Mouse (Mus musculus): ENCODE measurements around the gene Atp6v0c. TPM values are rescaled to one million over a fixed set of nuclear protein-coding genes. Genes with fewer than 3 reads are reported as not detected.

Atp6v0c gene
- polyA plus RNA-seq, 1 experiment: 948 TPM

DNA sequence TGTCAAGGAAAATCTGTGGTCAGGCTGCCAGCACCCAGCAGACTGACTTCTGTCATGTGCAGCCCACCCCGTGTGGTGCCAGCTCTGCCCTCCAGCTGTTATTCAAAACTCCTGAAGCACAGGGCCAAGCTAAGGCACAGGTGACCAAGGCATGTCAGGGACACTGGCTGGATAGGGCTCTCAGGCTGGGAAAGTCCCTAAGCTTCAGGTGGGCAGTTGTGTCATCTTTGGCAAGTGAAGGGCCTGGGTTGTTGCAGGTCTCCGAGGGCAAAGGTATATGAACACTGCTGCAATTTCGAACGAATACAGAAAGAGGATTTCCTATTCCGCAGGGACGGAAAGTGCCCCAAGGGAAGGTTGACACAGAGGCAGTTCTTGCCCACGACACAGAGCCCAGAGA lies 35.3 kb upstream of the Atp6v0c start:
- WGBS: 12% methylated on average over 7 of the region's 7 CpGs
- TF ChIP-seq POLR2A (IDR thresholded peaks at IDR 0.05; ENCODE audit: low read depth, low read length) (no peak), CTCF (IDR thresholded peaks at IDR 0.05; ENCODE audit: extremely low read depth, insufficient read length, insufficient replicate concordance, low read depth, low read length) (no peak)
- peak overlapping the region; percentile 76 for H3K4me3 ChIP-seq (ENCODE audit: low read depth, low read length)
- H3K36me3 ChIP-seq (ENCODE audit: control insufficient read depth, insufficient read depth, low read length): no peaks in the 10 kb centered on the region
- peak overlapping the region; percentile 94 for H3K27ac ChIP-seq (ENCODE audit: insufficient read depth, low read depth, low read length)
- H3K27me3 ChIP-seq (ENCODE audit: control insufficient read depth, insufficient read depth, low read length): peaks cover 23% of the 10 kb centered on the region
- H3K4me1 ChIP-seq (ENCODE audit: control insufficient read depth, insufficient read depth, insufficient read length, low read length): peaks cover 52% of the 10 kb centered on the region

- H3K36me3 ChIP-seq (ENCODE audit: control insufficient read depth, insufficient read depth, low read length): no peaks in the 10 kb centered on the region
- H3K4me1 ChIP-seq (ENCODE audit: control insufficient read depth, insufficient read depth, insufficient read length, low read length): peaks cover 54% of the 10 kb centered on the region
- TF ChIP-seq CTCF (IDR thresholded peaks at IDR 0.05; ENCODE audit: extremely low read depth, insufficient read length, insufficient replicate concordance, low read depth, low read length): no peak
- no peak for TF ChIP-seq POLR2A (IDR thresholded peaks at IDR 0.05; ENCODE audit: low read depth, low read length)
- peak overlapping the region; percentile 94 for H3K27ac ChIP-seq (ENCODE audit: insufficient read depth, low read depth, low read length)
- 21% methylated on average over 3 of the region's 3 CpGs for WGBS
- H3K4me3 ChIP-seq (ENCODE audit: low read depth, low read length): no peak overlapping the region
- H3K27me3 ChIP-seq (ENCODE audit: control insufficient read depth, insufficient read depth, low read length): peaks cover 14% of the 10 kb centered on the region; the same call in 1 of the 2 replicates
These were observed 34.4 kb upstream of the Atp6v0c start for GRCm38 (mm10) chr17:24203611-24204534.

DNA sequence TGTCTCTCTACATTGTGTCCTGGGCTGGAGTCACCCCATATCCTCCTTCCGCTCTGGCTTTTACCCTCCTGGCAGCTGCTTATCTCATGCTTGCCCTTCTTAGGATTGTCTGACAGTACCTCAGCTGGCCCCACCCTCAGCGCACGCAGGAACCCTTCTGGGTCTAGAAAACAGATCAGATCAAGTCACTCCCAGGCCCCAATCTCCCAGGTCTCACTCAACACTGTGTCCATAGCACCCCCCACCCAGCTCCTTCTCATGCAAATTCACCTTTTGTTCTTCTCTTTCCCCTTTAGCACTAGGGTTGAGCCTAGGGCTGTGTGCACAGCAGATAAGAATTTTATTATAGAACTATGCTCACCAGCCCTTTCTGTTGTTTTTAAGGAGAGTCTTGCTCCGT lies 33.6 kb upstream of the Atp6v0c start:
- TF ChIP-seq CTCF (IDR thresholded peaks at IDR 0.05; ENCODE audit: extremely low read depth, insufficient read length, insufficient replicate concordance, low read depth, low read length) (no peak), POLR2A (IDR thresholded peaks at IDR 0.05; ENCODE audit: low read depth, low read length) (no peak; the same call in 1 of the 2 replicates)
- Histone ChIP-seq H3K27me3 (ENCODE audit: control insufficient read depth, insufficient read depth, low read length) (0 out of 2 replicates have a peak, but pooled peaks cover 8% of the 10 kb centered on the region), H3K4me1 (ENCODE audit: control insufficient read depth, insufficient read depth, insufficient read length, low read length) (peaks cover 48% of the 10 kb centered on the region), H3K4me3 (ENCODE audit: low read depth, low read length) (no peak overlapping the region), H3K27ac (ENCODE audit: insufficient read depth, low read depth, low read length) (peak overlapping the region; percentile 82), H3K36me3 (ENCODE audit: control insufficient read depth, insufficient read depth, low read length) (no peaks in the 10 kb centered on the region)
- 29% methylated on average over 4 of the region's 4 CpGs for WGBS

- TF ChIP-seq POLR2A (IDR thresholded peaks at IDR 0.05; ENCODE audit: low read depth, low read length): no peak
- TF ChIP-seq CTCF (IDR thresholded peaks at IDR 0.05; ENCODE audit: extremely low read depth, insufficient read length, insufficient replicate concordance, low read depth, low read length): no peak
- H3K4me1 ChIP-seq (ENCODE audit: control insufficient read depth, insufficient read depth, insufficient read length, low read length): peaks cover 48% of the 10 kb centered on the region; the same call in 1 of the 2 replicates
- no peaks in the 10 kb centered on the region for H3K36me3 ChIP-seq (ENCODE audit: control insufficient read depth, insufficient read depth, low read length)
- 28% methylated on average over 4 of the region's 4 CpGs for WGBS
- no peaks in the 10 kb centered on the region for H3K27me3 ChIP-seq (ENCODE audit: control insufficient read depth, insufficient read depth, low read length)
- H3K27ac ChIP-seq (ENCODE audit: insufficient read depth, low read depth, low read length): peak overlapping the region; percentile 82
- no peak overlapping the region for H3K4me3 ChIP-seq (ENCODE audit: low read depth, low read length)
These were observed 31.6 kb upstream of the Atp6v0c start for GRCm38 (mm10) chr17:24201092-24201491.

- peaks cover 43% of the 10 kb centered on the region; the same call in 1 of the 2 replicates for H3K4me1 ChIP-seq (ENCODE audit: control insufficient read depth, insufficient read depth, insufficient read length, low read length)
- no peak overlapping the region for H3K4me3 ChIP-seq (ENCODE audit: low read depth, low read length)
- H3K36me3 ChIP-seq (ENCODE audit: control insufficient read depth, insufficient read depth, low read length): no peaks in the 10 kb centered on the region
- H3K27ac ChIP-seq (ENCODE audit: insufficient read depth, low read depth, low read length): peak overlapping the region; percentile 82; the same call in 1 of the 2 replicates
- WGBS: 59% methylated on average over 4 of the region's 4 CpGs
- no peaks in the 10 kb centered on the region for H3K27me3 ChIP-seq (ENCODE audit: control insufficient read depth, insufficient read depth, low read length)
- TF ChIP-seq CTCF (IDR thresholded peaks at IDR 0.05; ENCODE audit: extremely low read depth, insufficient read length, insufficient replicate concordance, low read depth, low read length): no peak
- no peak for TF ChIP-seq POLR2A (IDR thresholded peaks at IDR 0.05; ENCODE audit: low read depth, low read length)
These were observed 30.2 kb upstream of the Atp6v0c start for GRCm38 (mm10) chr17:24199741-24200140.

GRCm38 (mm10) chr17:24199252-24199651 lies 29.8 kb upstream of the Atp6v0c start:
- 98% methylated on average over 4 of the region's 4 CpGs for WGBS

More at GRCm38 (mm10) chr17:24199252-24199651, 29.8 kb upstream of the Atp6v0c start:
- no peaks in the 10 kb centered on the region for H3K36me3 ChIP-seq (ENCODE audit: control insufficient read depth, insufficient read depth, low read length)
- H3K4me1 ChIP-seq (ENCODE audit: control insufficient read depth, insufficient read depth, insufficient read length, low read length): peaks cover 38% of the 10 kb centered on the region; the same call in 1 of the 2 replicates
- no peak overlapping the region for H3K27ac ChIP-seq (ENCODE audit: insufficient read depth, low read depth, low read length)
- TF ChIP-seq POLR2A (IDR thresholded peaks at IDR 0.05; ENCODE audit: low read depth, low read length): no peak
- TF ChIP-seq CTCF (IDR thresholded peaks at IDR 0.05; ENCODE audit: extremely low read depth, insufficient read length, insufficient replicate concordance, low read depth, low read length): no peak
- no peaks in the 10 kb centered on the region for H3K27me3 ChIP-seq (ENCODE audit: control insufficient read depth, insufficient read depth, low read length)
- no peak overlapping the region for H3K4me3 ChIP-seq (ENCODE audit: low read depth, low read length)
